Mouse (Mus musculus) megakaryocyte, embryonic 14.5 days (primary cell): ENCODE measurements around the gene Scaf8.

Experiments
- FLI1 ChIP-seq: IDR thresholded peaks from 2 replicates; pipeline ENCODE4 v1.6.1; 2012; ENCODE audit warnings: low read length, inconsistent platforms, mixed read lengths
- GATA1 ChIP-seq: IDR thresholded peaks from 3 replicates; pipeline ENCODE4 v1.6.1; 2012; ENCODE audit warnings: mixed read lengths, low read length, inconsistent platforms, borderline replicate concordance

- TF ChIP-seq GATA1: no peak
- no peak for TF ChIP-seq FLI1
Measured at GRCm38 (mm10) chr17:3210134-3210533, 95.4 kb downstream of the Scaf8 start.
